Mouse (Mus musculus): ENCODE measurements around the gene Med28. TPM values are rescaled to one million over a fixed set of nuclear protein-coding genes. Genes with fewer than 3 reads are reported as not detected.

The Med28 gene
- total RNA-seq, 2 experiments from 2014 or later: 99.3 to 110 TPM

GRCm38 (mm10) chr5:45497564-45497963 lies 22.5 kb upstream of the Med28 start:
- DNase-seq (ENCODE audit: extremely low spot score in 1 of 2, low spot score in 1 of 2): no peak

- no peak for DNase-seq (ENCODE audit: extremely low spot score in 1 of 2, low spot score in 1 of 2)
These were observed 10.0 kb upstream of the Med28 start for GRCm38 (mm10) chr5:45510071-45510470.

- no peak for DNase-seq (ENCODE audit: extremely low spot score in 1 of 2, low spot score in 1 of 2)
These were observed 7.1 kb upstream of the Med28 start for GRCm38 (mm10) chr5:45512908-45513307.

DNA sequence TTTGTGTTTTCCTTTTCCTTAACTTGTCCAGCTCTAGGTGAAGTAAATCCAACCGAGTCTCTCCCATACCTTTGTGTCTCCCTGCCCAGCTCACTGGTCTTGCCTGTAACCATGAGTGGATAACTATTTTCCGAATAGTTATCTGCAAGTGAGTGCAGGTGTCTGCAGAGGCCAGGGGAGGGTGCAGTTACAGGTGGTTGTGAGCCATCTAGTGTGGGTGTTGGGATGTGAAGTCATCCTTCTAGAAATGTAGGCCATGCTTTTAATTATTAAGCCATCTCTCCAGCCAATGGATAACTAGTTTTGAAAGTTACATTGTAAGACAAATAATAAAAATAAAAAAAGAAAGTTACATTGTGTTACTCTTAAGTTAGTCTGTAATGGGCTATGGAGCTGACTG lies 6.5 kb upstream of the Med28 start:
- no peak for DNase-seq (ENCODE audit: extremely low spot score in 1 of 2, low spot score in 1 of 2)

DNA sequence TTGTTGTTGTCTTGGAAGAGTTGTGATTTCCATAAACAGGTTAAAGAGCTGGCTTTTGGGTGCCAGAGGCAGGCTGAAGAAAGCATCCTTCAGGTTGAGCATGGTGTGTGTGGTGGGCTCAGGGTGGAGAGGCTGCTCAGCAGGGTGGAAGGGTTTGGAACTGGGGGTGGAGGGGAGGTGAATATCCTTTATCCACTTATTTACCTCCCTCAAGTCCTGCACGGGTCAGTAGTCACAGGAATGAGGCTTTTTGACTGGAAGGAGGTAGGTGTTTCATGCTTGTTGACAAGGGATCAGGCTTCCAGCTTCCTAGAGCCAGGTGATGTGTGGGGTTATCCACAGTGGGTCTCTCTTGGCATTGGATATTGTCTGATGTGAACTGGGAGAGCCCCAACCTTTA lies 5.4 kb upstream of the Med28 start:
- DNase-seq (ENCODE audit: extremely low spot score in 1 of 2, low spot score in 1 of 2): no peak

GRCm38 (mm10) chr5:45515151-45515743 lies 4.8 kb upstream of the Med28 start:
- DNase-seq (ENCODE audit: extremely low spot score in 1 of 2, low spot score in 1 of 2): no peak

- no peak for DNase-seq (ENCODE audit: extremely low spot score in 1 of 2, low spot score in 1 of 2)
These were observed 731 bp downstream of the Med28 start for GRCm38 (mm10) chr5:45520809-45521110.

DNA sequence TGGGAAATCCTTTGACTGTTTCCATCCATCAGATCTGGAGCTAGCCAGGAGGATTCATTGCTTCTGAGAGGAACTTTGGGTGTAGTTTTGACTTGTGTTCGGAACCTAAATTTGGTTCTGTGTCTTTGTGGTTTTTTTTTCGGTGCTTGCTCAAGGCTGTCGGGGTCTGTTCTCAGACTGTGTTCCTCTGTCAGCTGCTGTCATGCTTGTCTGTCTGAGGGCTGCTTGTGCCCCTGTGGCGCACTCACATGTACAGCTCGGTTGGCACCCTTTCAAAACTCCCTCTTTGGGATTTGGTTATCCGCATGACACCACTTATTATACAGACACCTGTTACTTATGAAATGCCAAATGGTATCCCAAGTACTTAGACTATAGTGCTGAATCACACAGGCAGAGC lies 1.6 kb downstream of the Med28 start:
- no peak for DNase-seq (ENCODE audit: extremely low spot score in 1 of 2, low spot score in 1 of 2)

DNA sequence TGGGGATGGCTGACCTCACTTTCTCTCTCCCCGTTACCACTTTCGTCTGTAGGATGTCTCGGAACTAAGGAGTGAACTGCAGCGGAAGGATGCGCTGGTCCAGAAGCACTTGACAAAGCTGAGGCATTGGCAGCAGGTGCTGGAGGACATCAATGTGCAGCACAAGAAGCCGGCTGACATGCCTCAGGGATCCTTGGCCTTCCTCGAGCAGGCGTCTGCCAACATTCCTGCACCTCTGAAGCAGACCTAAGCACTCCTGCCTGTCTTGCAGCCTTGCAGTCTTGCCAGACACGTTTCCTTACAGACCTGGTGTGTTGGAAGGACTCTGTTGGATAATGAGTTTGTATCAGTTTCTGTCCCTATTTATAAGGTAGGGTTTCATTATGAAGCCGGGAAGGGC lies 5.1 kb downstream of the Med28 start:
- DNase-seq (ENCODE audit: extremely low spot score in 1 of 2, low spot score in 1 of 2): no peak

DNA sequence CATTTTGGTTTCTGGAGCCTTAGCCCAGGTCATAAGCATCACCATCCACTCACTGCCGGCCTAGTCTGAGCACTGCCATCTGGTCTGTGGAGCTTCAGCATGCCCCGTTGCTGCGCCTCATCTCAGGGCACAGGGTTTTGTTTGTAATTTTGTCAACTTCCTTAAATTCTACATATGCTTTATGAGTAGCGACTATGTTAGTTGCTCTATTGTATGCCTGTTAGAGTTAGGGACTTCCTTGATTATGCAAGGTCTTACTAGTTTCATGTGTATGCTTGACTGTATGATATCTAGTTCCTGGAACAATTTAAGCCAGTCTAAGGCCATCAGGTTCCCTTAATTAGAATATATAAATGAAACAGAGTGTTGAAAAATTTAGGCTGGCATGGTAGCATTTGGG lies 6.3 kb downstream of the Med28 start:
- no peak for DNase-seq (ENCODE audit: extremely low spot score in 1 of 2, low spot score in 1 of 2)

DNA sequence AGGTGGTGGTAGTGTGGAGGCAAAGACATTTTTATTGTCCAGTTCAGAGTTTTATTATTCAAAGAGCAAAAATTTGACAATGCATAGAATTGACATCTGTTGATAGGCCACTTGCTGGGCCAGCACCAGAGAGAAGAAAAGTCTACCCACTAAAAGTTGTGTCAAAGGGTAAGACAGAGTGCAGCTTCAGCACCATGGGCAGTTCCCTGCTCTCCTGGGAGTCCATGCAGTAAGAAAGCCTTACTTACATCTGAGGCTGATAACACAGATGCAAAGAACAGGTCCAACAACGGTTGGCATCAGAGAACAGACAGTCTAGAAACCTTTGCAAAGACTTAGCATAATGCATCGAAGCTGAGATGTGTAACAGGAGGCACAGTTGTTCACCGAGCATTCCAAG lies 9.7 kb downstream of the Med28 start:
- no peak for DNase-seq (ENCODE audit: extremely low spot score in 1 of 2, low spot score in 1 of 2)

DNA sequence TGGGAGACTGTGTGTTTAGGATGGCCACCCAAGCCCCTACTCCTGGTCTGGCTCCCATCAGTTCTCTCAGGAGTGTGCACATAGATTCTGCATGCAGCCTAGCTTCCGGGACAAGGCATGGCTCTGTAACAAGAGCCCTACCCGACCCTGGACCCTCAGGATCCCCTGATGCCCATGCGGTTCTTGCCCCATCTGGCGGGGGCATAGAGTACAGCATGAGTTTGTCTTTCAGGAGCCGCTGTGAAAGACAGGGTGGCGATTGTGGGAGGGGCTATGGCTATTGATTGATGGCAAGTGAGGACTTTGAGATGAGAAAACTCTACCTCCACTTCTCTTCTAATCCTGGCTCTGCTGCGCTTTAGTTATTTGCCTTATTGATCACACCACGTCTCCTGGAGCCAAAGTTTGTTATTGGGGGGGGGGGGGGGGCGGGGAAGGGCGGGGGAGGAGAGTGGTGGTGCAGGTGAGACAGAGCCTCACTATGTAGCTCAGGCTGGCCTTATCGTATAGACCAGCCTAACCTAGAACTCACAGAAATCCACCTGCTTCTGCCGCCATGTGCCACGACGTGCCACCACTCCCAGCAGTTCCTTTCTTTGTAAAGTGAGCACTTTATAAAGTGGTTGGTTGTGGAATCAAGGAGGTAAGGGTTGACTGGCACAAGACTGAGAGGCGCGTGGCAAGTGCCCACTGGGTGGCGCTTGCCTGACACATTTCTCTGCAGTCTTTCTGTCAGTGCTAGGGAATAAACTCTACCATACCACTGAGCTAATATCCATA lies 14.5 kb downstream of the Med28 start:
- DNase-seq (ENCODE audit: extremely low spot score in 1 of 2, low spot score in 1 of 2): peak; percentile 27 to 68

- no peak for DNase-seq (ENCODE audit: extremely low spot score in 1 of 2, low spot score in 1 of 2)
These were observed 15.1 kb downstream of the Med28 start for GRCm38 (mm10) chr5:45535177-45535576.

GRCm38 (mm10) chr5:45539502-45539901 lies 19.5 kb downstream of the Med28 start:
- no peak for DNase-seq (ENCODE audit: extremely low spot score in 1 of 2, low spot score in 1 of 2)

DNA sequence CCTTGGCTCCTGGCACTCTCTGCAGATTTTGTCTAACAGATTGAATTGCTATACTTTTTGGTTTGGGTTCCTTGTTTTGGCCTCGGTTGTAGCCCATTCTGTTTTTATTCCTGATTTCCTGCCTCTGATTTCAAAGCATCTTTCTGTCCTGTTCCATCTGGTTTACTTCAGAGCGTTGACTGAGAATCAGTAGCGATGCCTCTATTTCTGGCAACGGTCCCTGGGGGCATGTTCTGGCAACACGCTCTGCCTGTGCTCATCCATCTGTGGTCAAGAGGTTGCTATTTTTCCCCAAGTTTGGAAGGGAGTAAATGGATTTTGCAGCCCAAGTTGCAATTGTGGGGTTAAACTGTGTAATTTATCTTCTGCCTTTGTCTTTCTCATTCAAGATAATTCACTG lies 23.3 kb downstream of the Med28 start:
- no peak for DNase-seq (ENCODE audit: extremely low spot score in 1 of 2, low spot score in 1 of 2)

DNA sequence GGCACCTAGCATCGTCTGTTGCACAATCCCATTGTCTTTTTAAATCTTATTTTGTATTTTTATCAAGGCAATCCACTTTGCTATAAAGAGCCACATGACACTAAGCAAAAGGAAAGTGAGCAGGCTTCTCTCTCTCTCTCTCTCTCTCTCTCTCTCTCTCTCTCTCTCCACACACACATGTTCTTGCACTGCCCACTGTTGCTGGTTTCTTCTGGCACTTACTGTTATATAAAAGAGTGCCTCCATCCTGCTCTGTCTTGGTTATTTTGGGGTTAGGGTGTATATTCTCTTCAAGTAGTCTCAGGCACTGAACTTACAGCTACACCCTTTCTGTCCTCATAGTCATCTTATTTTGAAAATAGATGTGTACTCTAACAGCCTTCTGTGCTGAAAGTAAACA lies 29.6 kb downstream of the Med28 start:
- DNase-seq (ENCODE audit: extremely low spot score in 1 of 2, low spot score in 1 of 2): no peak

- DNase-seq (ENCODE audit: extremely low spot score in 1 of 2, low spot score in 1 of 2): peak in 1 of 2 experiments; percentile 9
These were observed 44.0 kb downstream of the Med28 start for GRCm38 (mm10) chr5:45564054-45564453.

DNA sequence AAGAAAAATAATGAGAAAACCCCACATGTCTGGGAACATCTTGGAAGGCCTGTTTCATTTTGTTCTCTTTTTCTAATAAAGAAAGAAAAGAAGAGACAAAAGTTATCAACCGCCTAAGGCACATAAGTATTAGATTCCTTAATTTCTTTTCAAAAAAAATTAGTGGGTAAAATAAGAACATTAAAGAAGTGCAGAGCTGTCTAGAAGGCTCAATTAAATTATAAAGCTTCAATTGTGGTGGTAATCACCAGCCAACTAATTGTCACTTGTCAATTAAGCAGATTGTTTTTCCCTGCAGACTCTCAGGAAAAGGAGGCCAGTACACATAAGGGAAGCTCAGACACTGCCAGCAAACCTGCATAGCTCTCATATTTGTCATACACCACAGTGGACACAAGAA lies 45.8 kb downstream of the Med28 start:
- DNase-seq (ENCODE audit: extremely low spot score in 1 of 2, low spot score in 1 of 2): no peak

DNA sequence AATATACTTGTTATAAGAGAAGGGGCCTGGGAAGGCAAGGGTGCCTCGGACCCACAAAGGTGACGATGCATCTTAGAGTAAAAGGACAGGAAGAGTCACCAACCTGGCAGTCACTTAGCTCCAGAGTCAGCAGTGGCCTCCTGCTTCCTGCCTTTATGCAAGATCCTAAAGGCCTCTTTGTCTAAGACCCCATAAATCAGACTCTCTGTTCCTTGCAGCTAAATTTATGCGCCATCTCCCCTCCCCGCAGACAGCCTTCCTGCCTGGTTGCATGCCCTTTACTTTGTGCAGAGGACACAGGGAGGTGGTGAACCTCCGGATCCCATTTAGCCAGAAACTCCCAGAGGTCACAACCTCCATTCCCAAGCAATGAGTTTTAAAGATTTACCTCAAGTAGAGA lies 52.8 kb downstream of the Med28 start:
- DNase-seq (ENCODE audit: extremely low spot score in 1 of 2, low spot score in 1 of 2): no peak

- DNase-seq (ENCODE audit: extremely low spot score in 1 of 2, low spot score in 1 of 2): no peak
These were observed 56.7 kb downstream of the Med28 start for GRCm38 (mm10) chr5:45576716-45577115.

- DNase-seq (ENCODE audit: extremely low spot score in 1 of 2, low spot score in 1 of 2): no peak
These were observed 57.3 kb downstream of the Med28 start for GRCm38 (mm10) chr5:45577376-45577775.
